Mouse (Mus musculus): ENCODE data around the gene Map4k2. TPM values are rescaled to one million over a fixed set of nuclear protein-coding genes. Genes with fewer than 3 reads are reported as not detected.

Gene Map4k2
- polyA plus RNA-seq, 1 experiment from 2014 or later, result 17.2 TPM

Small RNAs within 50 kb of the gene (microRNA-seq; reads per million reads assigned to microRNA genes)
- gene Mir6989, result 0.79 reads per million

Other genes starting within 250 kb of the Map4k2 start
- gene AC131692.1, start 246.7 kb upstream of the Map4k2 start, polyA plus RNA-seq (2015; fragmentation: Nextera tagmentation; extraction: Ambion mirVana), result 0.30 and 0.49 TPM in 2 replicates
- 0.27 and 3.9 TPM in 2 replicates for gene Naaladl1, start 235.4 kb upstream of the Map4k2 start, polyA plus RNA-seq (2015; fragmentation: Nextera tagmentation; extraction: Ambion mirVana)
- gene Sac3d1, start 222.5 kb upstream of the Map4k2 start, polyA plus RNA-seq (2015; fragmentation: Nextera tagmentation; extraction: Ambion mirVana), result 32.3 and 33.9 TPM in 2 replicates
- gene Snx15, start 212.8 kb upstream of the Map4k2 start, polyA plus RNA-seq (2015; fragmentation: Nextera tagmentation; extraction: Ambion mirVana), result 20.5 and 25.1 TPM in 2 replicates
- gene Batf2, start 200.2 kb upstream of the Map4k2 start, polyA plus RNA-seq (2015; fragmentation: Nextera tagmentation; extraction: Ambion mirVana), result 0.11 TPM in 1 of 2 replicates, not detected in the other
- gene Arl2, start 199.6 kb upstream of the Map4k2 start, polyA plus RNA-seq (2015; fragmentation: Nextera tagmentation; extraction: Ambion mirVana), result 77.2 and 84.5 TPM in 2 replicates
- gene Majin, start 156.7 kb upstream of the Map4k2 start, polyA plus RNA-seq (2015; fragmentation: Nextera tagmentation; extraction: Ambion mirVana), result not detected in 2 replicates
- gene Gpha2, start 114.8 kb upstream of the Map4k2 start, polyA plus RNA-seq (2015; fragmentation: Nextera tagmentation; extraction: Ambion mirVana), result 0.25 TPM in 1 of 2 replicates, not detected in the other
- 22.6 and 23.4 TPM in 2 replicates for gene Ppp2r5b, start 105.3 kb upstream of the Map4k2 start, polyA plus RNA-seq (2015; fragmentation: Nextera tagmentation; extraction: Ambion mirVana)
- gene Atg2a, start 99.5 kb upstream of the Map4k2 start, polyA plus RNA-seq (2015; fragmentation: Nextera tagmentation; extraction: Ambion mirVana), result 8.0 and 8.9 TPM in 2 replicates
- 63.7 and 73.2 TPM in 2 replicates for gene Ehd1, start 64.4 kb upstream of the Map4k2 start, polyA plus RNA-seq (2015; fragmentation: Nextera tagmentation; extraction: Ambion mirVana)
- 0.64 and 0.67 TPM in 2 replicates for gene Cdc42bpg, start 34.7 kb upstream of the Map4k2 start, polyA plus RNA-seq (2015; fragmentation: Nextera tagmentation; extraction: Ambion mirVana)
- gene Men1, start 6.2 kb upstream of the Map4k2 start, polyA plus RNA-seq (2015; fragmentation: Nextera tagmentation; extraction: Ambion mirVana), result 45.8 and 47.8 TPM in 2 replicates
- 80.2 and 86.7 TPM in 2 replicates for gene Sf1, start 22.6 kb downstream of the Map4k2 start, polyA plus RNA-seq (2015; fragmentation: Nextera tagmentation; extraction: Ambion mirVana)
- gene Pygm, start 43.3 kb downstream of the Map4k2 start, polyA plus RNA-seq (2015; fragmentation: Nextera tagmentation; extraction: Ambion mirVana), result 362 and 381 TPM in 2 replicates
- 68.8 and 69.8 TPM in 2 replicates for gene Rasgrp2, start 58.2 kb downstream of the Map4k2 start, polyA plus RNA-seq (2015; fragmentation: Nextera tagmentation; extraction: Ambion mirVana)
- gene Nrxn2, start 77.6 kb downstream of the Map4k2 start, polyA plus RNA-seq (2015; fragmentation: Nextera tagmentation; extraction: Ambion mirVana), result 0.37 and 0.77 TPM in 2 replicates
- not detected in 2 replicates for gene Slc22a12, start 201.9 kb downstream of the Map4k2 start, polyA plus RNA-seq (2015; fragmentation: Nextera tagmentation; extraction: Ambion mirVana)